Mouse (Mus musculus): ENCODE measurements around the gene Tmcc3. TPM values are rescaled to one million over a fixed set of nuclear protein-coding genes. Genes with fewer than 3 reads are reported as not detected.

The Tmcc3 gene
- polyA plus RNA-seq, 1 experiment from 2014 or later, result 12.5 TPM

- no peak for ATAC-seq (ENCODE audit: low FRiP score)
- Histone ChIP-seq H3K27ac (no peak overlapping the region), H3K4me1 (replicated peaks; ENCODE audit: control insufficient read depth, insufficient read depth, low read length) (0 out of 2 replicates have a peak, but pooled peaks cover 3% of the 10 kb centered on the region), H3K4me3 (replicated peaks; ENCODE audit: low read length) (no peak overlapping the region), H3K9me3 (ENCODE audit: control insufficient read depth, low read length) (no peaks in the 10 kb centered on the region), H3K9ac (no peak overlapping the region), H3K27me3 (ENCODE audit: control insufficient read depth, insufficient read depth, low read length) (no peaks in the 10 kb centered on the region), H3K36me3 (replicated peaks; ENCODE audit: control insufficient read depth, insufficient read depth) (no peaks in the 10 kb centered on the region), H3K4me2 (replicated peaks) (no peak overlapping the region)
- DNase-seq (ENCODE audit: low spot score), result no peak
- 50% methylated on average over 15 of the region's 15 CpGs for WGBS
Measured at GRCm38 (mm10) chr10:94462386-94463064, 150.8 kb downstream of the Tmcc3 start.

GRCm38 (mm10) chr10:94463410-94463809 lies 151.7 kb downstream of the Tmcc3 start:
- no peak for ATAC-seq (ENCODE audit: low FRiP score)
- WGBS, result 89% methylated on average over 2 of the region's 2 CpGs

GRCm38 (mm10) chr10:94465646-94466045 lies 153.9 kb downstream of the Tmcc3 start:
- no peak overlapping the region for H3K9ac ChIP-seq
- no peak overlapping the region for H3K27ac ChIP-seq
- DNase-seq (ENCODE audit: low spot score) (no peak), ATAC-seq (ENCODE audit: low FRiP score) (no peak)
- H3K4me3 ChIP-seq (replicated peaks; ENCODE audit: low read length), result no peak overlapping the region
- no peaks in the 10 kb centered on the region for H3K27me3 ChIP-seq (ENCODE audit: control insufficient read depth, insufficient read depth, low read length)
- no peaks in the 10 kb centered on the region for H3K9me3 ChIP-seq (ENCODE audit: control insufficient read depth, low read length)
- WGBS, result 85% methylated on average over 6 of the region's 6 CpGs
- no peak overlapping the region for H3K4me2 ChIP-seq (replicated peaks)
- 0 out of 2 replicates have a peak, but pooled peaks cover 3% of the 10 kb centered on the region for H3K4me1 ChIP-seq (replicated peaks; ENCODE audit: control insufficient read depth, insufficient read depth, low read length)
- no peaks in the 10 kb centered on the region for H3K36me3 ChIP-seq (replicated peaks; ENCODE audit: control insufficient read depth, insufficient read depth)

More at GRCm38 (mm10) chr10:94463410-94463809, 151.7 kb downstream of the Tmcc3 start:
- 0 out of 2 replicates have a peak, but pooled peaks cover 3% of the 10 kb centered on the region for H3K4me1 ChIP-seq (replicated peaks; ENCODE audit: control insufficient read depth, insufficient read depth, low read length)
- H3K27ac ChIP-seq, result no peak overlapping the region
- no peak for DNase-seq (ENCODE audit: low spot score)
- H3K4me2 ChIP-seq (replicated peaks), result no peak overlapping the region
- no peaks in the 10 kb centered on the region for H3K9me3 ChIP-seq (ENCODE audit: control insufficient read depth, low read length)
- no peaks in the 10 kb centered on the region for H3K27me3 ChIP-seq (ENCODE audit: control insufficient read depth, insufficient read depth, low read length)
- no peaks in the 10 kb centered on the region for H3K36me3 ChIP-seq (replicated peaks; ENCODE audit: control insufficient read depth, insufficient read depth)
- H3K4me3 ChIP-seq (replicated peaks; ENCODE audit: low read length), result no peak overlapping the region
- H3K9ac ChIP-seq, result no peak overlapping the region

GRCm38 (mm10) chr10:94466313-94466712 lies 154.6 kb downstream of the Tmcc3 start:
- H3K36me3 ChIP-seq (replicated peaks; ENCODE audit: control insufficient read depth, insufficient read depth), result no peaks in the 10 kb centered on the region
- DNase-seq (ENCODE audit: low spot score) (no peak), ATAC-seq (ENCODE audit: low FRiP score) (no peak)
- H3K4me2 ChIP-seq (replicated peaks), result no peak overlapping the region
- H3K27me3 ChIP-seq (ENCODE audit: control insufficient read depth, insufficient read depth, low read length), result no peaks in the 10 kb centered on the region
- H3K4me1 ChIP-seq (replicated peaks; ENCODE audit: control insufficient read depth, insufficient read depth, low read length), result 0 out of 2 replicates have a peak, but pooled peaks cover 3% of the 10 kb centered on the region
- no peak overlapping the region for H3K4me3 ChIP-seq (replicated peaks; ENCODE audit: low read length)
- no peak overlapping the region for H3K27ac ChIP-seq
- 77% methylated on average over 7 of the region's 7 CpGs for WGBS
- H3K9me3 ChIP-seq (ENCODE audit: control insufficient read depth, low read length), result no peaks in the 10 kb centered on the region
- no peak overlapping the region for H3K9ac ChIP-seq

GRCm38 (mm10) chr10:94471487-94471886 lies 159.7 kb downstream of the Tmcc3 start:
- no peaks in the 10 kb centered on the region for H3K9me3 ChIP-seq (ENCODE audit: control insufficient read depth, low read length)
- 0 out of 2 replicates have a peak, but pooled peaks cover 2% of the 10 kb centered on the region for H3K4me1 ChIP-seq (replicated peaks; ENCODE audit: control insufficient read depth, insufficient read depth, low read length)
- no peak overlapping the region for H3K4me3 ChIP-seq (replicated peaks; ENCODE audit: low read length)
- no peak overlapping the region for H3K9ac ChIP-seq
- no peaks in the 10 kb centered on the region for H3K27me3 ChIP-seq (ENCODE audit: control insufficient read depth, insufficient read depth, low read length)
- no peak for ATAC-seq (ENCODE audit: low FRiP score)
- H3K36me3 ChIP-seq (replicated peaks; ENCODE audit: control insufficient read depth, insufficient read depth), result no peaks in the 10 kb centered on the region
- no peak overlapping the region for H3K4me2 ChIP-seq (replicated peaks)
- no peak overlapping the region for H3K27ac ChIP-seq
- whole genome bisulfite sequencing, result 66% methylated on average over 8 of the region's 8 CpGs
- DNase-seq (ENCODE audit: low spot score), result no peak

GRCm38 (mm10) chr10:94473501-94473900 lies 161.8 kb downstream of the Tmcc3 start:
- DNase-seq (ENCODE audit: low spot score) (no peak), ATAC-seq (ENCODE audit: low FRiP score) (no peak)
- WGBS, result 59% methylated on average over 5 of the region's 5 CpGs
- Histone ChIP-seq H3K4me2 (replicated peaks) (no peak overlapping the region), H3K9me3 (ENCODE audit: control insufficient read depth, low read length) (no peaks in the 10 kb centered on the region), H3K4me1 (replicated peaks; ENCODE audit: control insufficient read depth, insufficient read depth, low read length) (no peaks in the 10 kb centered on the region), H3K27ac (no peak overlapping the region), H3K36me3 (replicated peaks; ENCODE audit: control insufficient read depth, insufficient read depth) (no peaks in the 10 kb centered on the region), H3K9ac (no peak overlapping the region), H3K4me3 (replicated peaks; ENCODE audit: low read length) (no peak overlapping the region), H3K27me3 (ENCODE audit: control insufficient read depth, insufficient read depth, low read length) (no peaks in the 10 kb centered on the region)

GRCm38 (mm10) chr10:94474185-94474584 lies 162.4 kb downstream of the Tmcc3 start:
- Histone ChIP-seq H3K27ac (no peak overlapping the region), H3K4me3 (replicated peaks; ENCODE audit: low read length) (no peak overlapping the region), H3K4me1 (replicated peaks; ENCODE audit: control insufficient read depth, insufficient read depth, low read length) (no peaks in the 10 kb centered on the region), H3K9ac (no peak overlapping the region), H3K36me3 (replicated peaks; ENCODE audit: control insufficient read depth, insufficient read depth) (no peaks in the 10 kb centered on the region), H3K4me2 (replicated peaks) (no peak overlapping the region), H3K27me3 (ENCODE audit: control insufficient read depth, insufficient read depth, low read length) (no peaks in the 10 kb centered on the region), H3K9me3 (ENCODE audit: control insufficient read depth, low read length) (no peaks in the 10 kb centered on the region)
- 90% methylated on average over 5 of the region's 5 CpGs for WGBS
- ATAC-seq (ENCODE audit: low FRiP score) (no peak), DNase-seq (ENCODE audit: low spot score) (no peak)

GRCm38 (mm10) chr10:94477366-94478225 lies 165.8 kb downstream of the Tmcc3 start:
- Histone ChIP-seq H3K36me3 (replicated peaks; ENCODE audit: control insufficient read depth, insufficient read depth) (no peaks in the 10 kb centered on the region), H3K9me3 (ENCODE audit: control insufficient read depth, low read length) (no peaks in the 10 kb centered on the region), H3K4me1 (replicated peaks; ENCODE audit: control insufficient read depth, insufficient read depth, low read length) (no peaks in the 10 kb centered on the region), H3K27ac (no peak overlapping the region), H3K9ac (no peak overlapping the region), H3K27me3 (ENCODE audit: control insufficient read depth, insufficient read depth, low read length) (no peaks in the 10 kb centered on the region), H3K4me2 (replicated peaks) (no peak overlapping the region), H3K4me3 (replicated peaks; ENCODE audit: low read length) (no peak overlapping the region)
- no peak for ATAC-seq (ENCODE audit: low FRiP score)
- WGBS, result 92% methylated on average over 13 of the region's 13 CpGs
- no peak for DNase-seq (ENCODE audit: low spot score)

GRCm38 (mm10) chr10:94479646-94480045 lies 167.9 kb downstream of the Tmcc3 start:
- no peaks in the 10 kb centered on the region for H3K27me3 ChIP-seq (ENCODE audit: control insufficient read depth, insufficient read depth, low read length)
- H3K4me2 ChIP-seq (replicated peaks), result no peak overlapping the region
- H3K27ac ChIP-seq, result no peak overlapping the region
- H3K4me1 ChIP-seq (replicated peaks; ENCODE audit: control insufficient read depth, insufficient read depth, low read length), result no peaks in the 10 kb centered on the region
- no peak overlapping the region for H3K4me3 ChIP-seq (replicated peaks; ENCODE audit: low read length)
- WGBS, result 80% methylated on average over 13 of the region's 13 CpGs
- ATAC-seq (ENCODE audit: low FRiP score) (no peak), DNase-seq (ENCODE audit: low spot score) (no peak)
- no peaks in the 10 kb centered on the region for H3K9me3 ChIP-seq (ENCODE audit: control insufficient read depth, low read length)
- no peak overlapping the region for H3K9ac ChIP-seq
- H3K36me3 ChIP-seq (replicated peaks; ENCODE audit: control insufficient read depth, insufficient read depth), result no peaks in the 10 kb centered on the region
